Mouse (Mus musculus): ENCODE data around the gene Pi16. TPM values are rescaled to one million over a fixed set of nuclear protein-coding genes. Genes with fewer than 3 reads are reported as not detected.

The Pi16 gene
- polyA plus RNA-seq, 1 experiment from 2014 or later = 0.14 TPM

DNA sequence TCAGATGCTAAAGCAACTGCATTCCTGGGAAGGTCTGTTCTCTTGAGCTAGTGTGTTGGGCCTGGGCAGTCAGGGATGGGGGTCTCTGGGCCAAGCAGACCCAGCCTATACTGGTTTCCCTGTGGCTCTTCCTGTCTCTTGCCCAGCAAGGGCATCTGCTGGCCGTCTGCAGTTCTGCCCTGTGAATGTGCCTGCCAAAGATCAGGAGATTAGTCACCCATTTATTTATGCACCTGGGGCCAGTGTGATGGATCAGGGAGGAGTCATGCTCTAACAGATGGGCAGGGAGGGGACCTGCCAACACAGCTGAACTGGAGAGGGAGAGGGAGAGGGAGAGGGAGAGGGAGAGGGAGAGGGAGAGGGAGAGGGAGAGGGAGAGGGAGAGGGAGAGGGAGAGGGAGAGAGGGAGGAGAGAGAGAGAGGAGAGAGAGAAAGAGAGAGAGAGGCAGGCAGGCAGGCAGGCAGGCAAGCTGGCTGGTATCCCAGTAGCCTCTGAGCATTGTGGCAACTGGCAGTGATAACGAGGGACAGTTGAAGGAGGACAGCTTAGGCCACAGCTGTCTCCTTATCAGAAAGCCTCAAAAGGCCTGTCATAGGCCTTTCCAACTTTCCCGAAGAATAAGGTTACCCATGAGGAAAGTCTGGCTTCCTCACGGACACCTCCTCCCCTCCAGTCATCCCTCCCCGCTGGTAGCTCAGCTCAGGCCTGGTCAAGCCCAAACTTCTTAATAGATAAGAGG is 13.4 kb downstream of the Pi16 start:
- no peak for TF ChIP-seq CTCF (IDR thresholded peaks at IDR 0.05; ENCODE audit: low read depth)
- 0 out of 2 replicates have a peak, but pooled peaks cover 5% of the 10 kb centered on the region for H3K4me1 ChIP-seq (ENCODE audit: insufficient read depth)
- peaks cover 7% of the 10 kb centered on the region; the same call in 1 of the 2 replicates for H3K27me3 ChIP-seq (ENCODE audit: insufficient read depth, low read length)
- no peak overlapping the region for H3K4me3 ChIP-seq (ENCODE audit: low read depth, low read length)
- H3K4me2 ChIP-seq = no peak overlapping the region
- WGBS = 21% methylated on average over 5 of the region's 5 CpGs
- no peak overlapping the region for H3K9ac ChIP-seq
- no peak overlapping the region for H3K27ac ChIP-seq (ENCODE audit: low read depth)
- no peak for DNase-seq
- H3K9me3 ChIP-seq (ENCODE audit: low read depth, low read length) = no peaks in the 10 kb centered on the region
- ATAC-seq (ENCODE audit: insufficient read depth) = 0 out of 2 replicates have a peak, but pooled peaks have one; percentile 5
- H3K36me3 ChIP-seq (ENCODE audit: insufficient read depth) = peaks cover 51% of the 10 kb centered on the region

GRCm38 (mm10) chr17:29332186-29332685 is 14.8 kb downstream of the Pi16 start:
- Histone ChIP-seq H3K4me3 (ENCODE audit: low read depth, low read length) (no peak overlapping the region), H3K27me3 (ENCODE audit: insufficient read depth, low read length) (peaks cover 4% of the 10 kb centered on the region; the same call in 1 of the 2 replicates), H3K27ac (ENCODE audit: low read depth) (no peak overlapping the region), H3K9me3 (ENCODE audit: low read depth, low read length) (no peaks in the 10 kb centered on the region), H3K36me3 (ENCODE audit: insufficient read depth) (peaks cover 65% of the 10 kb centered on the region), H3K9ac (no peak overlapping the region), H3K4me2 (no peak overlapping the region), H3K4me1 (ENCODE audit: insufficient read depth) (no peaks in the 10 kb centered on the region)
- no peak for TF ChIP-seq CTCF (IDR thresholded peaks at IDR 0.05; ENCODE audit: low read depth)
- ATAC-seq (ENCODE audit: insufficient read depth) (no peak), DNase-seq (no peak)
- 72% methylated on average over 4 of the region's 4 CpGs for WGBS

DNA sequence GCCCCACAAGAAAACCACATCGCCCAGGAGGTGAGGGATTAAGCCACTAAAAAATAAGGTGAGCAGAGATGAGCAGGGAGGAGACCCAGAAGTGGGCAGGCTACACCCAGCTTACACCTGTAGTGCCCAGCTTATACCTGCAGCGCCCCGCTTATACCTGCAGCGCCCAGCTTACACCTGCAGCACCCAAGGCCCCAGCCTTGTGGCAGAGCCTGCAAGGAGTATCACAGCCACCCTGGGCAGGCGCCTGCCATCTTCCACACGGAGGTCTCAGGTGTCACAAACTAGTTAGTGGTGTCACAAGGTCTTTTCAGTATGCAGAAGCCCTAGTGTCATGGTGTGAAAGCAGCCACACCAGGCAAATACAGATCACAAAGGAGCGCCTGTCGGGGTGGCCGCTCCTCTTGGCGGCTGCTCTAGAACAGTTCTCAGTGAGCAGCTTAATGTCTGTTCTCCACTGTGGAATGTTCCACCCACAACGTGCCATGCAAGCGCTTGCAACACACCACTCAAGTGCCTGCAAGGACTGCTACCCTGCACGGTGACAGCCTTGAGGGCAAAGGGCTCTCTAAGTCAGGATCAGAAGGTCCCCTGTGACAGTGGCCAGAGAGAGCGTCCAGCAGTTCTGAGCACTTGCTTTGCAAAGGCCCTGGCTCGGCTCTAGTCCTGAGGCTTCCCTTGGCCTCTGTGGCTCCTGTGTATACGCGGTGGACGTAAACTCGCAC is 18.9 kb downstream of the Pi16 start:
- no peak overlapping the region for H3K27ac ChIP-seq (ENCODE audit: low read depth)
- TF ChIP-seq CTCF (IDR thresholded peaks at IDR 0.05; ENCODE audit: low read depth) = no peak
- no peaks in the 10 kb centered on the region for H3K9me3 ChIP-seq (ENCODE audit: low read depth, low read length)
- WGBS = 88% methylated on average over 19 of the region's 19 CpGs
- no peaks in the 10 kb centered on the region for H3K27me3 ChIP-seq (ENCODE audit: insufficient read depth, low read length)
- H3K4me1 ChIP-seq (ENCODE audit: insufficient read depth) = peaks cover 6% of the 10 kb centered on the region; the same call in 1 of the 2 replicates
- H3K36me3 ChIP-seq (ENCODE audit: insufficient read depth) = peaks cover 91% of the 10 kb centered on the region
- no peak overlapping the region for H3K4me2 ChIP-seq
- ATAC-seq (ENCODE audit: insufficient read depth) (no peak), DNase-seq (no peak)
- no peak overlapping the region for H3K4me3 ChIP-seq (ENCODE audit: low read depth, low read length)
- no peak overlapping the region for H3K9ac ChIP-seq

GRCm38 (mm10) chr17:29337979-29338823 is 20.7 kb downstream of the Pi16 start:
- Histone ChIP-seq H3K4me2 (no peak overlapping the region), H3K9me3 (ENCODE audit: low read depth, low read length) (no peaks in the 10 kb centered on the region), H3K27ac (ENCODE audit: low read depth) (no peak overlapping the region), H3K4me1 (ENCODE audit: insufficient read depth) (peaks cover 19% of the 10 kb centered on the region), H3K9ac (no peak overlapping the region), H3K4me3 (ENCODE audit: low read depth, low read length) (no peak overlapping the region), H3K27me3 (ENCODE audit: insufficient read depth, low read length) (no peaks in the 10 kb centered on the region), H3K36me3 (ENCODE audit: insufficient read depth) (peaks cover 82% of the 10 kb centered on the region)
- DNase-seq = no peak
- WGBS = 88% methylated on average over 9 of the region's 9 CpGs
- ATAC-seq (ENCODE audit: insufficient read depth) = no peak
- no peak for TF ChIP-seq CTCF (IDR thresholded peaks at IDR 0.05; ENCODE audit: low read depth)

GRCm38 (mm10) chr17:29339170-29339768 is 21.8 kb downstream of the Pi16 start:
- 72% methylated on average over 11 of the region's 11 CpGs for WGBS
- Histone ChIP-seq H3K27me3 (ENCODE audit: insufficient read depth, low read length) (no peaks in the 10 kb centered on the region), H3K4me3 (ENCODE audit: low read depth, low read length) (no peak overlapping the region), H3K4me2 (no peak overlapping the region), H3K4me1 (ENCODE audit: insufficient read depth) (peaks cover 19% of the 10 kb centered on the region), H3K27ac (ENCODE audit: low read depth) (peak overlapping the region; percentile 42; the same call in 1 of the 2 replicates), H3K9ac (no peak overlapping the region), H3K36me3 (ENCODE audit: insufficient read depth) (peaks cover 83% of the 10 kb centered on the region), H3K9me3 (ENCODE audit: low read depth, low read length) (no peaks in the 10 kb centered on the region)
- DNase-seq (peak; percentile 26), ATAC-seq (ENCODE audit: insufficient read depth) (no peak)
- TF ChIP-seq CTCF (IDR thresholded peaks at IDR 0.05; ENCODE audit: low read depth) = no peak

- H3K36me3 ChIP-seq (ENCODE audit: insufficient read depth) = peaks cover 76% of the 10 kb centered on the region
- peak overlapping the region; percentile 94; the same call in 1 of the 2 replicates for H3K27ac ChIP-seq (ENCODE audit: low read depth)
- whole genome bisulfite sequencing = 69% methylated on average over 18 of the region's 18 CpGs
- ATAC-seq (ENCODE audit: insufficient read depth) (no peak), DNase-seq (peak; percentile 51)
- no peak for TF ChIP-seq CTCF (IDR thresholded peaks at IDR 0.05; ENCODE audit: low read depth)
- H3K4me2 ChIP-seq = no peak overlapping the region
- H3K9me3 ChIP-seq (ENCODE audit: low read depth, low read length) = no peaks in the 10 kb centered on the region
- peaks cover 19% of the 10 kb centered on the region for H3K4me1 ChIP-seq (ENCODE audit: insufficient read depth)
- H3K9ac ChIP-seq = no peak overlapping the region
- no peak overlapping the region for H3K4me3 ChIP-seq (ENCODE audit: low read depth, low read length)
- H3K27me3 ChIP-seq (ENCODE audit: insufficient read depth, low read length) = no peaks in the 10 kb centered on the region
Observed at GRCm38 (mm10) chr17:29340406-29341261, 23.2 kb downstream of the Pi16 start.

Data from lung, embryonic 14.5 days (tissue).